Mouse (Mus musculus): ENCODE data around the gene Mrps11. TPM values are rescaled to one million over a fixed set of nuclear protein-coding genes. Genes with fewer than 3 reads are reported as not detected.
A peak's percentile ranks its signal among the peaks of the same experiment; 100 is the strongest.

The Mrps11 gene
- 10 to 100 TPM; 28.7 to 33.8 TPM for total RNA-seq (2021)
- long read RNA-seq, experiment 1, transcript Mrps11-201 (6 exons, 1,056 nt): major isoform, 61 of 97 reads
- long read RNA-seq, experiment 1, partial matches to known transcripts: 32 of 97 reads
- long read RNA-seq, experiment 1, other reads (novel, unspliced or antisense): 0 of 97 reads
- long read RNA-seq, experiment 2, transcript Mrps11-201 (6 exons, 1,056 nt): major isoform, 61 of 93 reads
- long read RNA-seq, experiment 2, partial matches to known transcripts: 26 of 93 reads
- long read RNA-seq, experiment 2, other reads (novel, unspliced or antisense): 2 of 93 reads

GRCm38 (mm10) chr7:78782639-78783581 is at the start of gene Mrps11, which contains the start of gene Mrpl46:
TSS of gene Mrps11 (plus strand) at chr7:78783119.
TSS of gene Mrpl46 (minus strand) at chr7:78783531.
- intact Hi-C loops (cut with DNase I): no loop called here
- peak; percentile 69 to 81 for DNase-seq

DNA sequence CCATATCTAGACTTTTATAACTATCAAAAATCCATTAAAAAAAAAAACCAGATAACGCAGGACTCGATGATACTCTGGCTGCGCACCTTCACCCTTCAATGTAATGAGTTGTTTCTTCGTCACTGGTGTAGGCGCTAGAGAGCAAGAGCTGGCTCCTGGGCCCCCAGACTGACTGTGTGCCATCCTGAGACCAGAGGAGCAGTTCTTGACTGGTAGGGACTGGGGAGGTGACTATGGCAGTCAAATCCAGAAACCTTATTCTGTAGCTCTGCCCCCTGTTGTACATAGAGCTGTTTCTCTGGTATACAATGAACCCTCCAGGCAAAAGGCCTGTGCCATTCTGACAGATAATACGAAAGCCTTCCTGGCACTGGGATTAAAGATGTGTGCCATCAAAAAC is 45.7 kb upstream of the Mrps11 start:
- intact Hi-C loops (cut with DNase I): no loop called here
- DNase-seq: no peak

GRCm38 (mm10) chr7:78737614-78738210 is 45.2 kb upstream of the Mrps11 start, which contains the start of gene Ntrk3:
TSS of gene Ntrk3 (minus strand) at chr7:78738012.
- intact Hi-C loops (cut with DNase I): no loop called here
- DNase-seq: no peak

DNA sequence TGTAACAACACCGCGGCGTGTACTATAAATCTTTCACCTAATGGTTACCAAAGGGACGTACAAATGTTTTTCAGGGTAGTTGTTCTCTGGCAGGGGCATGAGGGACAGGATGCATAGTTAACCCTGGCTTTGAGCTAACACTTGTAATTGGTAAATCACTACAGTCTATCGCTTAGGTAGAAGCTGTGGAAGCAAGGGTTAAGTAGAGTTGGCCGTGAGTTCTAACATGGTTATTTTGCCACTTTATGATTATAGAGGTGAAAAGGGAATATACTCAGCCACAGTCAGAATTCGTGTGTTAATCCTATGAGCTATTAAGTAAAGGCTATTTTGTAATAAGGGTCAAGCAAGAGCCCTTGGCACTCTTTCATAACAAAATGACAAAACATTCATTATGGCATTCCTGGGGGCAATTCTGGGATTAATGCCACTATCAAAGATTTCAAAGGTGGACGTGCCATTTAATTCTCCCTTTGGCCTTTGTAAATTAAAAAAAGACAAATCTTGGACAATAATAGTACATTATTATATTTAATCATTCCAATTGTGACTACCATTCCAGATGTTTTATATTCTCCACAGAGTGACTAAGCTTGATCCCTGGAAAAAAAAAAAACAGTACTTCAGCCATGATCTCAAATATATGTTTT is 43.4 kb upstream of the Mrps11 start:
- no peak for DNase-seq
- intact Hi-C loops (cut with DNase I): no loop called here

GRCm38 (mm10) chr7:78743731-78744385 is 39.1 kb upstream of the Mrps11 start:
- intact Hi-C loops (cut with DNase I): no loop called here
- DNase-seq: no peak

DNA sequence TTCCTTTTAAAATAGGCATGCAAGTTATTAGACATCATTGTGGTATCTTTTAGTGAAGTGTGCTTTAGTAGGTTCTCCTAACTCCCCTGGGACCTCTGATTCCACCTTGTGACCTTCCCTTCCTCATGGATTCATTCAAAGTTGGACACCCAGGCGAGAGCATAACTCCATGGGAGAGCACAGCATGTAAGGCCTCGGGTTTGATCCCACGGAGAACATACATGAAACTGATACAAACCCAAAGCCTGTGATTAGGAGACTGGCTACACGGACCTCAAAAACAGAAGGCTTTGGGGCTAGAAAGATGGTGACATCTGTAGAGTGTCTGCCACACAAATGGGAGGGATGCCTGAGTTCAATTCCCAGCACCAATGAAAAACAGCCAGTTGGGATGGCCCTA is 30.0 kb upstream of the Mrps11 start:
- DNase-seq: no peak
- intact Hi-C loops (cut with DNase I): no loop called here

DNA sequence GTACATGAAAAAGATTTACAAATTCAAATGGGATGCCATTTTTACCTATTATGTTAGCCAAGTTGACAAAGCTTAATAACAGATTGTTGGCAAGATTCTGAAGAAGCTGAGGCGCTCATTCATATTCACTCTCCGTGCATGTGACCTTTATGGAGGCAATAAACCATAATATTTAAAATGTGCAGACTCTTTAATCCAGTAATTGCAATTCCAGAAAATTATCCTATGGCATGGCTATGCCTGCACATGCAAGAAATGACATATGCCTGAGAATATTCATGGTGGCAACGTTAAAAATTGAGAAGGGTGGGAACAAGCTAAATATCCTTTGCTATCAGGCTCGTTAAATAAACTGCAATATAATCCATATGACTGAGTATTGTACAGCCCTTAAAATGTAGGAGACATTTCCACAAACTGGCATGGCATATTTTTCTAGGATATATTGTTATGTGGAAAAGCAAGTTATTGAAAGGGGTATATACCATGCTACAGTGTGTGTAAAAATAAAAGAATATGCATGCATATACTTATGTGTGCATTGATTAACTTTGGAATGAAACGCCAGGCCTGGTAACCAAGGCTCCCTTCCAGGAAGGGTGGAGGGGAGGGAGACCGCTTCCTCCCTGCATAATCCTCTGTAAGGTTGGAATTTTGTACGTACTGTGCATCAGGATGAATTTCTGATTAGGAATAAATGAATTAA is 29.0 kb upstream of the Mrps11 start:
- DNase-seq: no peak
- intact Hi-C loops (cut with DNase I): no loop called here

GRCm38 (mm10) chr7:78754458-78755000 is 28.4 kb upstream of the Mrps11 start:
- no peak for DNase-seq
- intact Hi-C loops (cut with DNase I): no loop called here

DNA sequence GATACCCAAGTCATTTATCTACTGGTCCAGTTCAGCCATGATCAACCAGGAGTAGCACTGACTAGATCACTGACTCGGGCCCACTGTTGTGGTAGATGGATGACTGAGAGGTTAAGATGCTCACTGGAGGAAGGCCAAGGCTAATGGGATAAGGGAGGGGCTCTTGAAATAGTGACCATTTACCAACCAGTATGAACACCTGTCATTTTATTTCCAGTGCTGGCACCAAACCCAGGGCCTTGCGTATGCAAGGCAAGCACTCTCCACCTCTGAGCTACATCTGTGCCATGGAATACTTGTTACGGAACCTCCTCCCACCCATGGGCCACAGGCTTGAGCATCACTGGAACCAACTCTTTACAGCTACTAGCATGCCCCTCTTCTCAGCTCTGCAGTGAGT is 19.1 kb upstream of the Mrps11 start:
- intact Hi-C loops (cut with DNase I): no loop called here
- no peak for DNase-seq

- intact Hi-C loops (cut with DNase I): no loop called here
- DNase-seq: no peak
Observed at GRCm38 (mm10) chr7:78765215-78765631, 17.7 kb upstream of the Mrps11 start.

- intact Hi-C loops (cut with DNase I): no loop called here
- DNase-seq: peak; percentile 16 to 35
Observed at GRCm38 (mm10) chr7:78766019-78766683, 16.8 kb upstream of the Mrps11 start.

GRCm38 (mm10) chr7:78767929-78768531 is 14.9 kb upstream of the Mrps11 start:
- intact Hi-C loops (cut with DNase I): no loop called here
- DNase-seq: no peak

DNA sequence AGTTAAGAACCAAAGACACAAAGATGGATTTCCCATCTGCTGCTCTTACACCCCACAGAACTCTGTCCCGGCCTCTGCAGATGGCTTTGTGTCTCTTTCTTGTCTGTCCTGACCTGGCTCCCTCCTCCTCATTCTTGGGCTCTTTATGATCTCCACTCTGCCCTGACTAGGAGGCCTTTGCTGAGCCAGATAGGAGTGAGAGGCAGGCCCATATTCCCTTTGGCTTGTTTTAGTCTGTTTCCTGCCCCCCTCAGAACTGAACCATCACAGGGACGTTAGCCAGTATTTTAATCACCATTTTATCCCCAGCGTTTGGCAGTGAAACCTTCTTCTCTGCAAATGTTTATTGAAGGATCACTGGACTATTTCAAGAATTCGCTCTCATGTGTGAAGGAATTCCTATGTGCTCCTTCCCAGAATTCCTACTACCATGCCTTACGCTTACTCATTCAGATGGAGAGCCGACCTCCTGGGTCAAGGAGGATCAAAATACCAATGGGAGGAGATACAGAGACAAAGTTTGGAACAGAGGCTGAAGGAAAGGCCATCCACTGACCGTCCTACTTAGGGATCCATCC is 13.8 kb upstream of the Mrps11 start:
- intact Hi-C loops (cut with DNase I): no loop called here
- no peak for DNase-seq

DNA sequence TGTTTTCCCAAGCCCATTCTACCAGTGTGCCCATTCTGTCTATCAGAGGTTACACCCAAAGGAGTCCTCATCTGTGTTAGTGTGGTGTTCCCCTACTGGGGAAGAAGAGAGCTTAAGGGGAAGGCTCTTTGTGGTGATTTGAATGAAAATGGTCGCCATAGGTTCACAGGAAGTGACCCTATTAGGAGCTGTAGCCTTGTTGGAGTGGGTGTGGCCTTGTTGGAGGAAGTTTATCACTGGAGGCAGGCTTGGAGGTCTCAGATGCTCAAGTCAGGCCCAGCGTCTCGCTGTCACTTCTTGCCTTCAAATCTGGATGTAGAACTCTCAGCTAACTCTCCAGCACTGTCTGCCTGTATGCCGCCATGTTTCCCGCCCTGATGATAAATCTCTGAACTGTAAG is 12.0 kb upstream of the Mrps11 start:
- intact Hi-C loops (cut with DNase I): no loop called here
- DNase-seq: no peak

GRCm38 (mm10) chr7:78778741-78779140 is 4.2 kb upstream of the Mrps11 start:
- intact Hi-C loops (cut with DNase I): no loop called here
- DNase-seq: no peak

DNA sequence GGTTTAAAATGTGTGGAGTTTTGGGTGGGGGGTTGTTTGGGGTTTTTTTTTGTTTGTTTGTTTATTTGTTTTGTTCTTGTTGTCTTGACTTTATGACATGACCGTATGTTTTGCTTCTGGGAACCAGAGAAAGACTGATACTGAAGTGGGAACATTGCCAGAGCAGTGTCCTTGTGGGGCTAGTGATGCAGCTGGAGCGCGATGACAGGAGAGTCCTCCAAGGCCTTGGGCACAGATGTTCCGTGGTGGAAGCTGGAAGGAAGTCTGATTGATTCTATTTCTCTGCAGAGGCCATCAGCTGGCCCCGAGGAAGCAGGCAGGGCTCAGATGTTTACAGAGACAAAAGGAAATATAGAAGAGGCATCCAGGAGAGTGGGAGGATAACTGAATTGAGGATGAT is 3.0 kb downstream of the Mrps11 start:
- intact Hi-C loops (cut with DNase I): no loop called here
- DNase-seq: no peak

DNA sequence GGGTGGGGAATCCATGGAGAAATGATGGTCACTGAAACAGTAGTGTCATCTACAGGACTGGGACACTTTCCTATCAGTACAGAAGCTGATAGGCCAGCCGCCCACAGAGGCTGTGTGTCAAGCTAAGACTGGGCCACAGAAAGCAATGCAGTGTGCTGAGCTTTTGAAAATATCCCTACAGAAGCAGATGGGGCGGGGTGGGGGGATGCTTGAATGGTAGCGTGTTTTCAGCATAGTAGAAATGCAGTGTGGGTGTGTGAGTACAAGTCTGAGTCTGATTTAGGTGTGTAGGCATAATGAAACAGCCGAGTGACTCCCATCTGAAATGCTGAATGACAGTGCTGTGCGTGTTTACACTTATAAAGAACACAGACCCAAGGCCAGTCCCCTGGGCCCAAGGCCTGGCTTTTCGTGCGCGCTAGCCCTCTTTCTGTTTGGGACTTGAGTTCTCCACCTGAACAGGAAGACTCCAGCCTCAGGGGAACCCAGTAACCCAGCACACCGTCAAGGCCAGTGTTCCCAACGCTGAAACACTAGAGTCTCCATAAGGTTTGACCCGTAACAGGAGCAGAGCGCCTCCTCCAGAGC is 5.0 kb downstream of the Mrps11 start:
- intact Hi-C loops (cut with DNase I): no loop called here
- no peak for DNase-seq

Measured in gastrocnemius, postnatal 36 days (tissue).